10 mouse cellular contexts compared by ENCODE assay signal in the genomic region with DNA sequence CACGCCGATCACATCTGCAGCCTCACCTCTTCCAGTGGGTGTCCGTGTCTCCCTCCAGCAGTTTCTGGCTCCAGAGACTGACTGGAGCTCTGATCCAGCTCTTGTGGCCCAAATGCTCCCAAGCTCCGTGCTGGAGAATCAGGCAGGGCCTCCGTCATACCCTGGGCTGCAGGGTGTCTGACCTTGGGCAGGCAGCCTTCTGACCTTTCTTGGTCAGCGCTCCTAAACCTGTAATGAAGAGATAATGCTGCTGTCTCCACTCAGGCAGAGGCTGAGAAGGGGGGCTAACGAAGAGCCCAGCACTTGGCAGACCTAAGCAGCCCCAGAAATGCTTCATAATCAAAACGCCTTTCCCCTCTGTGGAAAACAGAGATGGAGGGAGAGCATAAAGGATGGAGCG.
A peak's percentile ranks its signal among the peaks of the same experiment; 100 is the strongest.
DNase-seq lines count a peak whose midpoint lies in the region; ATAC-seq and TF ChIP-seq lines count a peak whose summit lies in the region.
"Had no signal": no experiment of that assay in that cellular context is flagged by ENCODE, and none has a peak within 500 bp of the region (broad histone marks: within the 10 kb centered on the region; RNA-seq: fewer than 3 reads in every experiment).

No protein-coding gene starts in this region.

- no peak for TF ChIP-seq EP300 in liver, postnatal 0 days (IDR thresholded peaks at IDR 0.05; ENCODE audit: low read depth)

- H3K27me3 ChIP-seq in liver, postnatal 0 days (ENCODE audit: insufficient read depth, low read length): no peaks in the 10 kb centered on the region
- no peaks in the 10 kb centered on the region for H3K27me3 ChIP-seq in liver, embryonic 11.5 days (replicated peaks; ENCODE audit: control insufficient read depth, insufficient read depth, low read length)
- H3K27me3 ChIP-seq in stomach, embryonic 14.5 days (ENCODE audit: control insufficient read depth, insufficient read depth, low read length): no peaks in the 10 kb centered on the region
- H3K27me3 ChIP-seq: liver, embryonic 15.5 days had no signal

- H3K36me3 ChIP-seq in liver, postnatal 0 days (replicated peaks; ENCODE audit: insufficient read depth, low read length): no peaks in the 10 kb centered on the region
- H3K36me3 ChIP-seq in liver, embryonic 11.5 days (ENCODE audit: control insufficient read depth, insufficient read depth, low read length): no peaks in the 10 kb centered on the region
- no peaks in the 10 kb centered on the region for H3K36me3 ChIP-seq in stomach, embryonic 14.5 days (ENCODE audit: control insufficient read depth, insufficient read depth, low read length)
- H3K36me3 ChIP-seq: liver, embryonic 15.5 days had no signal

- intact Hi-C loops in left cerebral cortex, postnatal 14 days (cut with DNase I): loop anchor here (5.0 kb wide), 1 partner anchor 90 kb away; the partner anchor contains the start of gene Mef2a

- 44% methylated on average over 9 of the region's 9 CpGs for WGBS in liver, postnatal 0 days (ENCODE audit: insufficient replicate concordance)
- WGBS in liver, embryonic 11.5 days: 33% methylated on average over 9 of the region's 9 CpGs
- 50% methylated on average over 9 of the region's 9 CpGs for WGBS in stomach, embryonic 14.5 days

- H3K27ac ChIP-seq in liver, postnatal 0 days (ENCODE audit: low read depth): peak overlapping the region; percentile 68
- no peak overlapping the region for H3K27ac ChIP-seq in liver, embryonic 11.5 days (ENCODE audit: low read depth, low read length)
- peak overlapping the region; percentile 16; the same call in 1 of the 2 replicates for H3K27ac ChIP-seq in stomach, embryonic 14.5 days (ENCODE audit: low read length)
- H3K27ac ChIP-seq: liver, embryonic 15.5 days had no signal

- no peak overlapping the region for H3K4me2 ChIP-seq in liver, postnatal 0 days (ENCODE audit: low read depth, low read length)
- H3K4me2 ChIP-seq in liver, embryonic 11.5 days: no peak overlapping the region
- H3K4me2 ChIP-seq in stomach, embryonic 14.5 days (replicated peaks; ENCODE audit: low read depth, low read length): no peak overlapping the region
- H3K4me2 ChIP-seq: liver, embryonic 15.5 days had no signal

- H3K4me1 ChIP-seq in liver, postnatal 0 days (ENCODE audit: insufficient read depth): peaks cover 33% of the 10 kb centered on the region
- H3K4me1 ChIP-seq in liver, embryonic 11.5 days (replicated peaks; ENCODE audit: control insufficient read depth, insufficient read depth, low read length): peaks cover 30% of the 10 kb centered on the region
- peaks cover 8% of the 10 kb centered on the region; the same call in 1 of the 2 replicates for H3K4me1 ChIP-seq in stomach, embryonic 14.5 days (ENCODE audit: control insufficient read depth, insufficient read depth, low read length)

- H3K9me3 ChIP-seq in liver, postnatal 0 days (ENCODE audit: low read length): no peaks in the 10 kb centered on the region
- no peaks in the 10 kb centered on the region for H3K9me3 ChIP-seq in liver, embryonic 11.5 days (ENCODE audit: control insufficient read depth, low read length)
- no peaks in the 10 kb centered on the region for H3K9me3 ChIP-seq in stomach, embryonic 14.5 days (ENCODE audit: control insufficient read depth, low read depth, low read length)
- H3K9me3 ChIP-seq: liver, embryonic 15.5 days had no signal

- peak; percentile 43 for DNase-seq in adrenal gland, postnatal 10 days
- DNase-seq in adrenal gland, adult 18-20 months (ENCODE audit: low spot score in 2 of 2): no peak
- no peak for DNase-seq in liver, postnatal 0 days
- no peak for DNase-seq in liver, embryonic 11.5 days (ENCODE audit: low spot score)
- peak; percentile 13 to 52 for DNase-seq in kidney, postnatal 25 days
- DNase-seq in left cerebral cortex, postnatal 14 days (ENCODE audit: low spot score in 2 of 2): no peak
- DNase-seq in right cerebral cortex, postnatal 25 days: no peak
- DNase-seq: cerebellum, adult 9-10 months had no signal

- ATAC-seq in liver, postnatal 0 days: no peak
- no peak for ATAC-seq in liver, embryonic 11.5 days (replicated peaks; ENCODE audit: low FRiP score)
- ATAC-seq in stomach, embryonic 14.5 days (ENCODE audit: insufficient number of reproducible peaks, insufficient read depth, low FRiP score, low read depth): no peak

- no peak for TF ChIP-seq CTCF in liver, postnatal 0 days (IDR thresholded peaks at IDR 0.05; ENCODE audit: low read depth)

- H3K9ac ChIP-seq in liver, postnatal 0 days (replicated peaks): no peak overlapping the region
- H3K9ac ChIP-seq in liver, embryonic 11.5 days (ENCODE audit: low read depth, low read length): no peak overlapping the region
- no peak overlapping the region for H3K9ac ChIP-seq in stomach, embryonic 14.5 days (replicated peaks; ENCODE audit: low read depth, low read length)
- H3K9ac ChIP-seq: liver, embryonic 15.5 days had no signal

- no peak overlapping the region for H3K4me3 ChIP-seq in liver, postnatal 0 days (ENCODE audit: low read depth, low read length)
- no peak overlapping the region for H3K4me3 ChIP-seq in liver, embryonic 11.5 days (ENCODE audit: low read depth, low read length)
- H3K4me3 ChIP-seq in stomach, embryonic 14.5 days (ENCODE audit: low read depth, low read length): no peak overlapping the region
- H3K4me3 ChIP-seq: liver, embryonic 15.5 days had no signal

Comparison
In these comparisons a context has a peak if more than half of its experiments do, and no peak if none do; other contexts are left out.
1. DNase-seq: peak in adrenal gland, postnatal 10 days (single experiment) and kidney, postnatal 25 days (2 of 2); none in adrenal gland, adult 18-20 months (0 of 2), liver, postnatal 0 days (single experiment), liver, embryonic 11.5 days (single experiment), left cerebral cortex, postnatal 14 days (0 of 2) and right cerebral cortex, postnatal 25 days (single experiment).